Mouse (Mus musculus) liver, embryonic 12.5 days (tissue): ENCODE data around the gene Clcnka. TPM values are rescaled to one million over a fixed set of nuclear protein-coding genes. Genes with fewer than 3 reads are reported as not detected.
A peak's percentile ranks its signal among the peaks of the same experiment; 100 is the strongest.

ENCODE experiments used
- ATAC-seq: fragments of 200-750 bp; cut with Nextera tagmentation; 2 replicates; pipeline ENCODE4 v1.8.0; 2017; ENCODE audit warnings: moderate number of reproducible peaks, mild to moderate bottlenecking, moderate library complexity
- H3K27ac ChIP-seq: fragments of 300-500 bp; sonication (generic); 2 replicates; pipeline ENCODE4 v1.5.1; 2016; ENCODE audit warnings: mild to moderate bottlenecking
- H3K27me3 ChIP-seq: fragments of 300-500 bp; sonication (generic); replicated peaks from 2 replicates; pipeline ENCODE4 v1.6.1; 2016; ENCODE audit warnings: mild to moderate bottlenecking, moderate library complexity
- H3K36me3 ChIP-seq: fragments of 300-500 bp; sonication (generic); 2 replicates; pipeline ENCODE4 v1.6.1; 2016; ENCODE audit warnings: mild to moderate bottlenecking, moderate library complexity
- H3K4me1 ChIP-seq: fragments of 300-500 bp; sonication (generic); 2 replicates; pipeline ENCODE4 v1.6.1; 2016
- H3K4me2 ChIP-seq: fragments of 300-500 bp; sonication (generic); 2 replicates; pipeline ENCODE4 v1.6.1; 2016; ENCODE audit warnings: mild to moderate bottlenecking, moderate library complexity
- H3K4me3 ChIP-seq: fragments of 300-500 bp; sonication (generic); 2 replicates; pipeline ENCODE4 v1.5.1; 2016; ENCODE audit warnings: mild to moderate bottlenecking, moderate library complexity
- H3K9ac ChIP-seq: fragments of 300-500 bp; sonication (generic); 2 replicates; pipeline ENCODE4 v1.6.1; 2016; ENCODE audit warnings: mild to moderate bottlenecking, moderate library complexity
- H3K9me3 ChIP-seq: fragments of 300-500 bp; sonication (generic); replicated peaks from 2 replicates; pipeline ENCODE4 v1.6.1; 2016; ENCODE audit warnings: mild to moderate bottlenecking, moderate library complexity
- WGBS: fragments of 180-500 bp; shearing (Covaris S2); methylation state at CpG from one replicate; pipeline ENCODE4 v1.1.7; 2016; ENCODE audit not compliant: insufficient replicate concordance; 5-methylcytosine and 5-hydroxymethylcytosine counted together
- polyA plus RNA-seq: library from polyadenylated mRNA; unstranded; fragments of >200 nt; fragmentation: Nextera tagmentation; extraction: Ambion mirVana; gene quantifications from 2 replicates; pipeline ENCODE4 v1.2.1, GENCODE M21; 2016

Gene Clcnka
- polyA plus RNA-seq, 1 experiment from 2014 or later, result not detected

DNA sequence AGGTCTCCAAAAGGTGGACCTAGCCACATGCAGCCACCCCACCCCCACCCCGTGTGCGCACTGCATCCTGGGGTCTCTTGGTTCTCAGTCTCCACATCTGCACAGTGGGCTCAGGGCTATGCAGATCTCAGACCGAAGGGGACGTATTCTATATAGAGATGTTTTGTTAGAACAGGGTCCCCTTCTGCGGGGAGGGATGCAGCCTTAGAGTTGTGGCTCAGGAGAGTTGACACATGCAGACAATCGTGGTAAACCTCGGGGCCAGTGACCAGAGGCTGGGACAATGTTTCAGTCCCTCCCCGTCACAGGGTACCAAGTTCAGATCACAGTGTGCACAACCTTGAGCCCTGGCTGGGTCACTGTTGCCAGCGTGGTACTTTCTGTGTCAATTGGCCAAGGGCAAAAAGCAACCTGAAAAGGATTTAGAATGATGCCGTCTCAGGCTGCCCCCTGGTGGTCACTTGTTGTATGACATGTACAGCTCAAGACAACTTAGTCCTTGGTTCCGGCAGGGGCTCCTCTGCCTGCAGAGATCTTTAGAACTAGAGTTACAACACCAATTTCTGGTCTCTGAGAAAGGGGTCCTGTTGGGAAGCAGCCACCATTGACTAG is 35.5 kb downstream of the Clcnka start:
- no peak overlapping the region for H3K9ac ChIP-seq
- H3K36me3 ChIP-seq, result no peaks in the 10 kb centered on the region
- peaks cover 83% of the 10 kb centered on the region for H3K27me3 ChIP-seq
- no peak overlapping the region for H3K4me3 ChIP-seq
- no peak overlapping the region for H3K4me2 ChIP-seq
- H3K27ac ChIP-seq, result no peak overlapping the region
- peaks cover 10% of the 10 kb centered on the region for H3K4me1 ChIP-seq
- WGBS, result 23% methylated on average over 11 of the region's 11 CpGs
- no peaks in the 10 kb centered on the region for H3K9me3 ChIP-seq
- peak; percentile 6; the same call in 1 of the 2 replicates for ATAC-seq

DNA sequence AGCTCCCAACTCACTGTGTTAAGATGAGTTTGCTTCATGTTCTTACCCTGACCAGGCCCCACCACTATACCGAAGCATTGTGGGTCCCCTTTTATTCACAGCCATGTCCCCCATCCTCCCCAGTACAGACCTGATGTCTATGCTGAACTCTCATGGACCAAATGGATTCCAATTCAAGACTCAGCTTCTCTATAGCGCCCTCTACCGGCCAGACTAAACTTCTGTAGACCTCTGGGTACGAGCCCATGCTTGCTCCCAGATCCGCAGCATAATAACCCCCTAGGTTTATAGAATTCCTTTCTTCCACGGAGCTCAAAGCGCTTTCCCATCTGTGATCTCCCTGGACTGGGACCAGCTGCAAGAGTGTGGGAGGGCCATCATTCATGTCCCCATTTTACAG is 37.7 kb downstream of the Clcnka start:
- Histone ChIP-seq H3K4me2 (no peak overlapping the region), H3K4me1 (0 out of 2 replicates have a peak, but pooled peaks cover 6% of the 10 kb centered on the region), H3K4me3 (no peak overlapping the region), H3K27me3 (peaks cover 61% of the 10 kb centered on the region), H3K9me3 (no peaks in the 10 kb centered on the region), H3K27ac (no peak overlapping the region), H3K9ac (no peak overlapping the region), H3K36me3 (no peaks in the 10 kb centered on the region)
- WGBS, result 25% methylated on average over 7 of the region's 7 CpGs
- no peak for ATAC-seq

DNA sequence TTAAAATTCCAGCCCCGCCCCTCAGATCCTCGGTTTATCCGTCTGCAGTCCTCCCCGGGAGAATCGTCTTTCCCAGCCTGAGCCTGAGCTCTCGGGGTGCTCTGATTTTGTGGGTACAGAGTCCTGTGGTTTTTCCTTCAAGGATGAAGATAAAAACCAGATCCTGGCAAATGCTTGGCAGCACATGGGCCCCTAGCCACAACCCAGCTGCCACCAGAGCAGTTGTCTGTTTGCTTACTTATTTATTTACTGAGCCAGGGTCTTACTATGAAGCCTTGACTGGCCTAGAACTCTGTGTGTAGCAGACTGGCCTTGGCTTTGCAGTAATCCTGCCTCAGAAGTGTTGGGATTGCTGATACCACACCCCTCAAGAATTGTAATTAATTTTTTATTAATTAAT is 39.3 kb downstream of the Clcnka start:
- Histone ChIP-seq H3K4me3 (no peak overlapping the region), H3K27ac (no peak overlapping the region), H3K27me3 (peaks cover 45% of the 10 kb centered on the region), H3K4me1 (0 out of 2 replicates have a peak, but pooled peaks cover 6% of the 10 kb centered on the region), H3K4me2 (no peak overlapping the region), H3K9ac (no peak overlapping the region), H3K9me3 (no peaks in the 10 kb centered on the region), H3K36me3 (no peaks in the 10 kb centered on the region)
- ATAC-seq, result no peak
- WGBS, result 76% methylated on average over 6 of the region's 6 CpGs

GRCm38 (mm10) chr4:141357811-141358210 is 40.7 kb downstream of the Clcnka start:
- peaks cover 32% of the 10 kb centered on the region for H3K27me3 ChIP-seq
- H3K27ac ChIP-seq, result no peak overlapping the region
- no peak overlapping the region for H3K9ac ChIP-seq
- no peak overlapping the region for H3K4me2 ChIP-seq
- no peak for ATAC-seq
- no peaks in the 10 kb centered on the region for H3K9me3 ChIP-seq
- H3K36me3 ChIP-seq, result no peaks in the 10 kb centered on the region
- 0 out of 2 replicates have a peak, but pooled peaks cover 4% of the 10 kb centered on the region for H3K4me1 ChIP-seq
- H3K4me3 ChIP-seq, result no peak overlapping the region

GRCm38 (mm10) chr4:141353868-141354267 is 44.7 kb downstream of the Clcnka start:
- Histone ChIP-seq H3K27me3 (0 out of 2 replicates have a peak, but pooled peaks cover 4% of the 10 kb centered on the region), H3K4me1 (no peaks in the 10 kb centered on the region), H3K4me2 (no peak overlapping the region), H3K9me3 (no peaks in the 10 kb centered on the region), H3K4me3 (no peak overlapping the region), H3K9ac (no peak overlapping the region), H3K27ac (no peak overlapping the region), H3K36me3 (no peaks in the 10 kb centered on the region)
- 59% methylated on average over 8 of the region's 8 CpGs for WGBS
- ATAC-seq, result no peak

DNA sequence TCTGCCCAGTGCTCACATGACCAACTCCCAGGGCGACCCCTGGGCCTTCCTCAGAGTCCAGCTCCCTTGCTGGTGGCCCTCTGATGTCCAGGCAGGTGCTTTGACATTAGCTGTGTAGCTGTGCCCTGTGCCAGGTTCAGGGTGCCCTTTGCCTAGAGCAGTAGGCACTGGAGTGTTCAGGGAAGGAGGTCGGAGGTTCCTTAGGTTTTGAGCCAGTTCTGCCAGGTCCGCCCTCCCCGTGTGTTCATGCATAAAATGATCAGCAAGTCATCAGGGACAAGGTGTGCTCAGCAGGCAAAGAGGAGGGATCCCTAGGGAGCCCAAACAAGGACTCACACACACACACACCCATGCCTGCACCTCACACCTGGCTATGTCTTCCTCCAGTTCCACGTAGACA is 45.5 kb downstream of the Clcnka start:
- H3K4me3 ChIP-seq, result no peak overlapping the region
- no peak overlapping the region for H3K4me2 ChIP-seq
- no peak overlapping the region for H3K9ac ChIP-seq
- peaks cover 7% of the 10 kb centered on the region; the same call in 1 of the 2 replicates for H3K27me3 ChIP-seq
- ATAC-seq, result no peak
- no peak overlapping the region for H3K27ac ChIP-seq
- no peaks in the 10 kb centered on the region for H3K36me3 ChIP-seq
- WGBS, result 67% methylated on average over 5 of the region's 5 CpGs
- no peaks in the 10 kb centered on the region for H3K9me3 ChIP-seq
- peaks cover 2% of the 10 kb centered on the region; the same call in 1 of the 2 replicates for H3K4me1 ChIP-seq

DNA sequence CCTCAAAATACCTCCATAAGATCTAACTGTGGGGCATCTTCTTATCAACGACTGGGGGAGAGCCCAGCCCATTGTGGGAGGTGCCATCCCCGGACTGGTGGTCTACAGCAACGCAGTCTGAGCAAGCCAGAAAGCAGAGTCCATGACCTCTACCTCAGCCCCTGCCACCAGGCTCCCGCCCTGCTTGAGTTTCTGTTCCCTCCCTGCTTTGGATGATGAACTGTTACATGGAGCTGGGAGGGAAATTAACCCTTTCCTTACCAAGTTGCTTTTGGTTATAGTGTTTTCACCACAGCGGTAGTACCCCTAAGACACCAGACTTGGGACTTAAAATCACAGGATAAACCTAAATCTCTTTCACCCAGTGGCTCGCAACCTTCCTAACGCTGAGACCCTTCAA is 46.6 kb downstream of the Clcnka start:
- H3K9ac ChIP-seq, result no peak overlapping the region
- no peaks in the 10 kb centered on the region for H3K36me3 ChIP-seq
- no peaks in the 10 kb centered on the region for H3K9me3 ChIP-seq
- ATAC-seq, result no peak
- no peak overlapping the region for H3K4me2 ChIP-seq
- WGBS, result 43% methylated on average over 7 of the region's 7 CpGs
- H3K4me1 ChIP-seq, result peaks cover 10% of the 10 kb centered on the region
- H3K27ac ChIP-seq, result no peak overlapping the region
- peaks cover 9% of the 10 kb centered on the region; the same call in 1 of the 2 replicates for H3K27me3 ChIP-seq
- no peak overlapping the region for H3K4me3 ChIP-seq

DNA sequence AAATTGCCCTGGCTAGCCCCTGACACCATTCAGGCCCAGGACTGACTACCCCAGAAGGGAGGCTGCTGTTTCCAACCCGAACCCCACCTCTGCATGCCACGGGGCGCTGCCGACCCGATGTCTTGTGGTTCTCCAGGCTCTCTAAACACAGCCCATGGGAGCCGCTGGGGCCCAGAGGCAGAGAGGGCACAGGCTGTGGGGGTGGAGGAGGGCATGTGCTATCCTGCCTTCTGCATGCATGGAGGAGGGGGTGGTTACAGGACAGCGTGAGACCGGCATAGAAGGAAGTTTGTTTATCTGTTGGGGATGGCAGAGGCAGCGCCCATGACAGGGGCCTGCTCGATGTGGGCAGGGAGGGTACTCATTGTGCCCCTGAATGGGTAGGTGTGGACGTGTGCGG is 48.5 kb downstream of the Clcnka start:
- no peak overlapping the region for H3K27ac ChIP-seq
- no peaks in the 10 kb centered on the region for H3K9me3 ChIP-seq
- H3K27me3 ChIP-seq, result peaks cover 9% of the 10 kb centered on the region; the same call in 1 of the 2 replicates
- H3K4me3 ChIP-seq, result no peak overlapping the region
- H3K9ac ChIP-seq, result no peak overlapping the region
- H3K4me1 ChIP-seq, result peaks cover 10% of the 10 kb centered on the region
- 63% methylated on average over 12 of the region's 12 CpGs for WGBS
- no peak for ATAC-seq
- no peaks in the 10 kb centered on the region for H3K36me3 ChIP-seq
- no peak overlapping the region for H3K4me2 ChIP-seq

GRCm38 (mm10) chr4:141348616-141349015 is 49.9 kb downstream of the Clcnka start:
- no peak for ATAC-seq
- H3K27ac ChIP-seq, result no peak overlapping the region
- no peaks in the 10 kb centered on the region for H3K9me3 ChIP-seq
- H3K27me3 ChIP-seq, result peaks cover 9% of the 10 kb centered on the region; the same call in 1 of the 2 replicates
- WGBS, result 66% methylated on average over 11 of the region's 11 CpGs
- H3K4me3 ChIP-seq, result no peak overlapping the region
- no peak overlapping the region for H3K4me2 ChIP-seq
- H3K4me1 ChIP-seq, result peaks cover 10% of the 10 kb centered on the region
- no peak overlapping the region for H3K9ac ChIP-seq
- H3K36me3 ChIP-seq, result no peaks in the 10 kb centered on the region

DNA sequence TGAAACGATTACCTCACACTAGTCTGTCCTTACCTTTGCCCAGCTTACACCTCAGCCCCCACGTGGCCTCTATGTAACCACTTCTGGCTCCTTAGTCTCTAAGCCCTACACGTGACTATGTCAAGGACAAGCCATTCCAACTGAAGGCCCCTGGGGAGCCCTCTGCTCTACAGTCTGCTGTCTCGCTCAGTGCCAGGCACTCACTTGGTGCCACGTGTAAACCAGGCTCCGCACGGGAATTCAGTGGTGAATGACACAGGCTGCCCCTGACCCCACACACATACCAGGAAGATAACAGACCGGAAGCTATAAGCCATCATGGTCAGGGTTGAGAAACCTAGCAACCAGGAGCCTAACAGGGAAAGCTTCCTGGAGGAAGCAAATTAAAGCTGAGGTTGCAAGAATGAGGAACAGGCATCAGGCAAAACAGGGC is 51.1 kb downstream of the Clcnka start:
- no peak overlapping the region for H3K9ac ChIP-seq
- H3K9me3 ChIP-seq, result no peaks in the 10 kb centered on the region
- 25% methylated on average over 8 of the region's 8 CpGs for WGBS
- H3K4me3 ChIP-seq, result no peak overlapping the region
- peaks cover 10% of the 10 kb centered on the region for H3K4me1 ChIP-seq
- H3K36me3 ChIP-seq, result no peaks in the 10 kb centered on the region
- peaks cover 9% of the 10 kb centered on the region; the same call in 1 of the 2 replicates for H3K27me3 ChIP-seq
- no peak overlapping the region for H3K4me2 ChIP-seq
- peak; percentile 45; the same call in 1 of the 2 replicates for ATAC-seq
- no peak overlapping the region for H3K27ac ChIP-seq

DNA sequence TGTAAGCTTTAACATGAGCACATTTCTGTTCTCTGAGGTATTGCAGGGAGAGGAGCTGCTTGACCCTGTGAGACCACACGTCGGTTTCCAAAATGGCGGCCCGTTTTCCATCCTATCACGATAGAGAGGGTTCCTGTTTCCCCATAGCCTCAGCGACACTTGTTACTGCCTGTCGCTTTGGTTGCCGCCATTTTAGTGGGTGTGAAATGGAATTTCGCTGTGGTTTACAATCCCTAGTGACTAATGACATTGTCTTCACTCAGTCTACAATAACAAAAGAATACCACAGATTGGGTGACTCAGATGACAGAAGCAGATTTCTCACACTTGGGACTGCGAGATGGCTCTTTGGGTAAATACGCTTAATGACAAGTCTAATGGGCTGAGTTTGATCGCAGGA is 53.3 kb downstream of the Clcnka start:
- Histone ChIP-seq H3K36me3 (no peaks in the 10 kb centered on the region), H3K27ac (no peak overlapping the region)

DNA sequence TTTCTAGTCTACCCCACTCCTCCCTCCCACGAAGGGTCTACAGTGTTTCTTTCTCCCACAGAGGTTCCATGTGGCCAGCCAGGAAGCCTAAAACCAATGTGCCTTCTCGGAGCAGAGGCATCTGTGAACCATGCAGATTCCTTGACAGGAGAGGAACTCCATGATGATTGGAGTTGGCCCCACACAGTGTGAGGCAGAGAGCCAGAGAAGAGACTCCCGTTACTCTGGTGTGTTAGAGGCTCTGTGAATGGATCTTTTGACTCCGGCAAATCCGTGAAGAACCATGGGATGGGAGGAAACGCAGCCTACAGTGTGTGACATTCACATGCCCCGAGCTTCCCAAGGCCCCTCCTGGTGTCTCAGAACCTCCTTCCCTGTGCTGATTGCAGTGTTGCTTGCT is 55.0 kb downstream of the Clcnka start:
- Histone ChIP-seq H3K27ac (no peak overlapping the region), H3K36me3 (no peaks in the 10 kb centered on the region), H3K9me3 (no peaks in the 10 kb centered on the region), H3K4me2 (no peak overlapping the region), H3K4me1 (peaks cover 13% of the 10 kb centered on the region), H3K4me3 (no peak overlapping the region), H3K27me3 (peaks cover 37% of the 10 kb centered on the region), H3K9ac (no peak overlapping the region)
- no peak for ATAC-seq
- WGBS, result 61% methylated on average over 7 of the region's 7 CpGs

More for the DNA sequence above, 53.3 kb downstream of the Clcnka start:
- Histone ChIP-seq H3K9me3 (no peaks in the 10 kb centered on the region), H3K4me3 (no peak overlapping the region), H3K9ac (no peak overlapping the region), H3K4me2 (no peak overlapping the region), H3K4me1 (peaks cover 10% of the 10 kb centered on the region), H3K27me3 (peaks cover 24% of the 10 kb centered on the region)
- WGBS, result 73% methylated on average over 12 of the region's 12 CpGs
- ATAC-seq, result no peak

DNA sequence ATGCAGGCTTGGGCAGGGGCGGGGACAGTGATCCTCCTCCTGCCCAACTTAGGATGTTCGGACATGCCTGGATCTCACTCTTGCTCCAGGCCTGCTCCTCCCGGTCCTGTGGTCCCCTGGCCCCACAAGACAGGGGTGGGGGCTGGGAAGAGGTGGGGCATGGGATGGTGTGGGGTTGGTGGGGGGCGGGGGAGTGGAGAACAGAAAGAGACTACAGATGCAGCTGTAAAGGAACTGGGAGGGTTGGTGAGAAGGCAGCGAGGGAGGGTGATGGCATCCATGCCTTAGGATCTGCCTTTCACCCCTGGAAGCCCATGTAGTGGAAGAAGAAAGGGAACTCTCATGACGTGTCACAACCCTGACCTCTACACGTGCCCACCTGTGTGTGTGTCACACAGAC is 57.0 kb downstream of the Clcnka start:
- ATAC-seq, result no peak
- no peak overlapping the region for H3K4me2 ChIP-seq
- peaks cover 8% of the 10 kb centered on the region; the same call in 1 of the 2 replicates for H3K4me1 ChIP-seq
- H3K27ac ChIP-seq, result no peak overlapping the region
- H3K36me3 ChIP-seq, result no peaks in the 10 kb centered on the region
- 46% methylated on average over 7 of the region's 7 CpGs for WGBS
- peaks cover 44% of the 10 kb centered on the region for H3K27me3 ChIP-seq
- no peaks in the 10 kb centered on the region for H3K9me3 ChIP-seq
- H3K4me3 ChIP-seq, result no peak overlapping the region
- no peak overlapping the region for H3K9ac ChIP-seq
